Mouse (Mus musculus) neural tube, postnatal 0 days (tissue): ENCODE results near the gene Ppp4r2. TPM values are rescaled to one million over a fixed set of nuclear protein-coding genes. Genes with fewer than 3 reads are reported as not detected.

ENCODE experiments used
- polyA plus RNA-seq: library from polyadenylated mRNA; unstranded; fragments of >200 nt; fragmentation: Nextera tagmentation; extraction: Ambion mirVana; gene quantifications from 2 replicates; pipeline ENCODE4 v1.2.1, GENCODE M21; 2015

Ppp4r2 gene
- 9.8 and 11.6 TPM in 2 replicates for polyA plus RNA-seq

DNA sequence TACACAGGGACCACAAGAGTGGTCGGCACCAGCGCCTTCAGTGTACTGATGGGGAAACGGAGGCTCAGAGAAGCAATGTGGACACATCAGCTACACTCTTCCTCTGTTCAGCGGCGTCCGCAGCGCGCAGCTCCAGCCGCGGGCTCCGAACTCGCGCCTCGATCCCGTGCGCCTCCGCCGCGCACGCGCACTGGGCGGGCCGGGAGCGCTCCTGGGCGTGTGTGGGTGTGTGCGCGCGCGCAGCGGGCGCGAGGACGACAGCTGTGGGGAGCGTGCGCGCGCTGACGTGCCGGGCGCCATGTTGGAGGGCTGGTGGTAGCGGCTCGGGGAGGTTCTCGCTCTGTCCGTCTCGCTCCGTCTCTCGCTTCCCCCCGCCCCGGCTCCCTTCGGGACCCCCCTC is at the start of gene Ppp4r2:
TSS of gene Ppp4r2 (plus strand) at position 268 of the 400 bp plus-strand sequence.

Other genes with a start within 250 kb of the Ppp4r2 start
- 4.6 and 5.0 TPM in 2 replicates for gene Shq1, start 162.5 kb upstream of the Ppp4r2 start, polyA plus RNA-seq
- gene Gxylt2, start 128.9 kb upstream of the Ppp4r2 start, polyA plus RNA-seq = 2.5 and 3.6 TPM in 2 replicates